Mouse (Mus musculus) hindbrain, embryonic 13.5 days (tissue): ENCODE data around the gene Fpgs. TPM values are rescaled to one million over a fixed set of nuclear protein-coding genes. Genes with fewer than 3 reads are reported as not detected.

Experiments
- ATAC-seq: fragments of 200-750 bp; cut with Nextera tagmentation; 2 replicates; pipeline ENCODE4 v1.8.0; 2017; ENCODE audit warnings: moderate TSS enrichment; ENCODE audit not compliant: low FRiP score
- H3K27ac ChIP-seq: fragments of 300-500 bp; sonication (generic); 2 replicates; pipeline ENCODE4 v1.5.1; 2015; ENCODE audit warnings: inconsistent platforms, mild to moderate bottlenecking, moderate library complexity
- H3K27me3 ChIP-seq: fragments of 300-500 bp; sonication (generic); 2 replicates; pipeline ENCODE4 v1.6.1; 2015; ENCODE audit warnings: mild to moderate bottlenecking, inconsistent platforms
- H3K36me3 ChIP-seq: fragments of 300-500 bp; sonication (generic); 2 replicates; pipeline ENCODE4 v1.6.1; 2015; ENCODE audit warnings: mild to moderate bottlenecking, inconsistent platforms
- H3K4me1 ChIP-seq: fragments of 300-500 bp; sonication (generic); replicated peaks from 2 replicates; pipeline ENCODE4 v1.6.1; 2015; ENCODE audit warnings: inconsistent platforms
- H3K4me2 ChIP-seq: fragments of 300-500 bp; sonication (generic); 2 replicates; pipeline ENCODE4 v1.6.1; 2015; ENCODE audit warnings: inconsistent platforms, mild to moderate bottlenecking, moderate library complexity
- H3K4me3 ChIP-seq: fragments of 300-500 bp; sonication (generic); 2 replicates; pipeline ENCODE4 v1.5.1; 2015; ENCODE audit warnings: mild to moderate bottlenecking, inconsistent platforms
- H3K9ac ChIP-seq: fragments of 300-500 bp; sonication (generic); 2 replicates; pipeline ENCODE4 v1.6.1; 2015; ENCODE audit warnings: mild to moderate bottlenecking, inconsistent platforms
- H3K9me3 ChIP-seq: fragments of 300-500 bp; sonication (generic); 2 replicates; pipeline ENCODE4 v1.6.1; 2016; ENCODE audit warnings: inconsistent platforms
- whole genome bisulfite sequencing: fragments of 180-500 bp; shearing (Covaris S2); methylation state at CpG from one replicate; pipeline ENCODE4 v1.1.7; 2015; 5-methylcytosine and 5-hydroxymethylcytosine counted together
- microRNA counts: library from miRNA; unstranded; fragments of <30 nt; microRNA quantifications from one replicate; lab custom pipeline; 2016
- microRNA-seq: library from miRNA; unstranded; fragments of <30 nt; microRNA quantifications from one replicate; pipeline ENCODE4, GENCODE M21; 2016
- polyA plus RNA-seq: library from polyadenylated mRNA; unstranded; fragments of >200 nt; fragmentation: Nextera tagmentation; extraction: Ambion mirVana; gene quantifications from 2 replicates; pipeline ENCODE4 v1.2.1, GENCODE M21; 2015

Gene Fpgs
- polyA plus RNA-seq, 1 experiment from 2014 or later: 14.5 TPM

GRCm38 (mm10) chr2:32639632-32640031, 64.3 kb downstream of the Fpgs start:
- Histone ChIP-seq H3K4me1 (peaks cover 11% of the 10 kb centered on the region), H3K4me3 (no peak overlapping the region), H3K9ac (no peak overlapping the region), H3K4me2 (no peak overlapping the region), H3K36me3 (0 out of 2 replicates have a peak, but pooled peaks cover 3% of the 10 kb centered on the region), H3K27me3 (no peaks in the 10 kb centered on the region), H3K9me3 (no peaks in the 10 kb centered on the region), H3K27ac (no peak overlapping the region)
- no peak for ATAC-seq
- WGBS: 87% methylated on average over 1 of the region's 1 CpGs

DNA sequence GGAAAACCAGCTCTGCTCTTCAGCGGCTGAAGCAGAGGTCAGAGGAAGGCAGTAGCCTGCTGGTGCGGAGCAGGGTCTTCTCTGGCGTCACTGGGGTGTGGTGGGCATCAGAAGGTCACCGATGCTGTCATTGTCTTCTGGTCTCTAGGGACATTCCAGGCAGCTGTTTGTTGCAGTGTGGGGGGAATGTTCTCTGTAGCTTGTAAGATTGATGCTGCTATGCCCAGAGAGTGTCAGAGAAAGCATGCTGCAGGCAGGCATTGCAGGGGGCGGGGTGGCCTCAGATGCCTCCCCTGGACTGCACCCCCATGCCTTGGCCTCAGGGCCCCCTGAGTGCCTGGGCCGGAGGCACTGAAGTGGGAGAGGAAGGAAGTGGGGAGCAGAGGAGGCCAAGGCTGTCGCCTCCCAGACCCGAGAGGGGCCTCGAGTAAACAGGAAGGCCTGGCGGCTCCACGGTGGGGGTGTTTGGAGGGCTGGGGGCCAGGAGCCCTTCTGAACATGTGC, 66.1 kb downstream of the Fpgs start:
- Histone ChIP-seq H3K27me3 (no peaks in the 10 kb centered on the region), H3K27ac (no peak overlapping the region), H3K36me3 (peaks cover 18% of the 10 kb centered on the region), H3K4me1 (peaks cover 16% of the 10 kb centered on the region), H3K4me3 (no peak overlapping the region), H3K9me3 (no peaks in the 10 kb centered on the region), H3K9ac (no peak overlapping the region; the same call in 1 of the 2 replicates), H3K4me2 (no peak overlapping the region)
- ATAC-seq: no peak
- 22% methylated on average over 11 of the region's 11 CpGs for WGBS

DNA sequence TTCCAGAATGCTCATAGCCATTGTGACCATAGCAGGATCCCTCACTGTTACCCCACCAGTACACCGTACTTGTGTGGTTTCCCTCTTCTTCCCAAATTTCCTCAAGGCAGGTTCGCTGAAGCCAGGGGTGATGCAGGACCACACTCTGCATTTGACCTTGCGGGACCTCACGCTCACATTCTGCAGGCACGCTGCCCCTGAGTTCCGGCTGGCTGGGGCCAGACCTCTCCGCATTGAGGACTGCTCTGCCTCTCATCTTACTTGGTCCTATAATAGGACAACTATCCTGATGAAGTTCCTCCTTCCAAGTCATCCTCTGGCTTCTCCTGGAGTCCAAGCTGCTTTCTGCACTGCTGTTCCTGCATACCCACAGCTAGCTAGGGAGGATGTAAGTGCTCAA, 67.3 kb downstream of the Fpgs start:
- Histone ChIP-seq H3K4me2 (no peak overlapping the region), H3K27me3 (no peaks in the 10 kb centered on the region)
- 82% methylated on average over 7 of the region's 7 CpGs for WGBS

GRCm38 (mm10) chr2:32634277-32635105, 69.5 kb downstream of the Fpgs start:
- H3K9ac ChIP-seq: peak overlapping the region; percentile 14; the same call in 1 of the 2 replicates
- peak overlapping the region; percentile 35; the same call in 1 of the 2 replicates for H3K27ac ChIP-seq
- no peak overlapping the region for H3K4me2 ChIP-seq
- WGBS: 86% methylated on average over 10 of the region's 10 CpGs
- no peaks in the 10 kb centered on the region for H3K27me3 ChIP-seq
- H3K9me3 ChIP-seq: no peaks in the 10 kb centered on the region
- ATAC-seq: no peak
- H3K4me3 ChIP-seq: no peak overlapping the region
- peaks cover 33% of the 10 kb centered on the region for H3K4me1 ChIP-seq
- H3K36me3 ChIP-seq: peaks cover 18% of the 10 kb centered on the region

More for the DNA sequence above, 67.3 kb downstream of the Fpgs start:
- H3K9ac ChIP-seq: no peak overlapping the region
- no peak for ATAC-seq
- peaks cover 23% of the 10 kb centered on the region for H3K4me1 ChIP-seq
- no peaks in the 10 kb centered on the region for H3K9me3 ChIP-seq
- H3K4me3 ChIP-seq: no peak overlapping the region
- H3K27ac ChIP-seq: no peak overlapping the region; the same call in 1 of the 2 replicates
- H3K36me3 ChIP-seq: peaks cover 18% of the 10 kb centered on the region

GRCm38 (mm10) chr2:32633660-32634059, 70.3 kb downstream of the Fpgs start:
- Histone ChIP-seq H3K9ac (no peak overlapping the region), H3K4me1 (peaks cover 41% of the 10 kb centered on the region), H3K27me3 (no peaks in the 10 kb centered on the region), H3K4me2 (no peak overlapping the region), H3K36me3 (peaks cover 18% of the 10 kb centered on the region), H3K27ac (peak overlapping the region; percentile 35; the same call in 1 of the 2 replicates), H3K9me3 (no peaks in the 10 kb centered on the region), H3K4me3 (no peak overlapping the region)
- no peak for ATAC-seq
- 73% methylated on average over 5 of the region's 5 CpGs for WGBS

MicroRNA genes within 50 kb of the gene (microRNA counts, 519-probe panel; counts per million panel counts)
- 51.3 counts per million for microRNA mmu-miR-1954 (lab: Ali Mortazavi, UCI)
- 51.3 counts per million for microRNA mmu-miR-2861 (lab: Ali Mortazavi, UCI)

Small RNAs within 50 kb of the gene (microRNA-seq; reads per million reads assigned to microRNA genes)
- not detected for gene Gm47291
- gene Mir1954: not detected
- gene Mir2861: not detected
- gene Mir3960: not detected
- gene Mir8093: not detected

Other genes with a start within 250 kb of the Fpgs start
- 7.0 and 7.1 TPM in 2 replicates for gene Fam102a, start 168.8 kb downstream of the Fpgs start, polyA plus RNA-seq
- 142 and 145 TPM in 2 replicates for gene Dpm2, start 133.3 kb downstream of the Fpgs start, polyA plus RNA-seq
- gene Pip5kl1, start 129.3 kb downstream of the Fpgs start, polyA plus RNA-seq: 9.0 and 9.6 TPM in 2 replicates
- gene 9430097D07Rik, start 128.5 kb downstream of the Fpgs start, polyA plus RNA-seq: 0.53 and 0.56 TPM in 2 replicates
- gene St6galnac4, start 117.0 kb downstream of the Fpgs start, polyA plus RNA-seq: 22.8 and 23.4 TPM in 2 replicates
- 13.1 and 13.5 TPM in 2 replicates for gene St6galnac6, start 104.4 kb downstream of the Fpgs start, polyA plus RNA-seq
- 68.9 and 71.5 TPM in 2 replicates for gene Ak1, start 82.4 kb downstream of the Fpgs start, polyA plus RNA-seq
- 29.0 and 29.2 TPM in 2 replicates for gene Eng, start 57.5 kb downstream of the Fpgs start, polyA plus RNA-seq
- 74.9 and 81.9 TPM in 2 replicates for gene Cdk9, start 8.9 kb upstream of the Fpgs start, polyA plus RNA-seq
- gene Sh2d3c, start 16.9 kb upstream of the Fpgs start, polyA plus RNA-seq: 41.8 and 50.5 TPM in 2 replicates
- gene 6330409D20Rik, start 36.9 kb upstream of the Fpgs start, polyA plus RNA-seq: 3.3 and 3.7 TPM in 2 replicates
- gene Tor2a, start 53.1 kb upstream of the Fpgs start, polyA plus RNA-seq: 54.2 and 54.4 TPM in 2 replicates
- 0.56 and 1.8 TPM in 2 replicates for gene Ttc16, start 71.5 kb upstream of the Fpgs start, polyA plus RNA-seq
- 4.5 and 5.1 TPM in 2 replicates for gene Ptrh1, start 71.6 kb upstream of the Fpgs start, polyA plus RNA-seq
- 1.0 and 1.5 TPM in 2 replicates for gene Cfap157, start 80.3 kb upstream of the Fpgs start, polyA plus RNA-seq
- gene Stxbp1, start 143.1 kb upstream of the Fpgs start, polyA plus RNA-seq: 180 and 193 TPM in 2 replicates
- 31.6 and 32.4 TPM in 2 replicates for gene Fam129b, start 172.0 kb upstream of the Fpgs start, polyA plus RNA-seq